ENCODE assay signal across 12 mouse cellular contexts in genomic region chr1:90275786-90276520, GRCm38 (mm10).
DNase-seq lines count a peak whose midpoint lies in the region; ATAC-seq and TF ChIP-seq lines count a peak whose summit lies in the region.
"Had no signal": no experiment of that assay in that cellular context is flagged by ENCODE, and none has a peak within 500 bp of the region (broad histone marks: within the 10 kb centered on the region; RNA-seq: fewer than 3 reads in every experiment).

No protein-coding gene starts in this region.

- H3K4me3 ChIP-seq in layer of hippocampus, adult 2 months: no peak overlapping the region
- H3K4me3 ChIP-seq in embryonic facial prominence, embryonic 14.5 days (ENCODE audit: low read depth, low read length): no peak overlapping the region
- peak overlapping the region; percentile 12; the same call in 1 of the 2 replicates for H3K4me3 ChIP-seq in liver, embryonic 12.5 days
- H3K4me3 ChIP-seq in intestine, postnatal 0 days (ENCODE audit: low read depth, low read length): no peak overlapping the region

- peak; percentile 54 to 76 for DNase-seq in layer of hippocampus, adult 2 months (ENCODE audit: low spot score in 2 of 2)
- DNase-seq in layer of hippocampus, adult 9-10 months (ENCODE audit: low spot score): no peak
- DNase-seq in NIH3T3 (ENCODE audit: low read depth): peak; percentile 54
- DNase-seq in embryonic facial prominence, embryonic 14.5 days (ENCODE audit: low spot score): no peak
- DNase-seq in cerebellum, adult 11-12 months: no peak
- DNase-seq in cerebellum, adult 11 months: no peak
- DNase-seq: heart, postnatal 36 days; kidney, adult 18-20 months; thymus, postnatal 4 days had no signal

- no peaks in the 10 kb centered on the region for H3K36me3 ChIP-seq in embryonic facial prominence, embryonic 14.5 days (ENCODE audit: control insufficient read depth, insufficient read depth, low read length)
- H3K36me3 ChIP-seq in liver, embryonic 12.5 days: no peaks in the 10 kb centered on the region
- H3K36me3 ChIP-seq in intestine, postnatal 0 days (ENCODE audit: control insufficient read depth, insufficient read depth): no peaks in the 10 kb centered on the region

- no peak overlapping the region; the same call in 1 of the 2 replicates for H3K27ac ChIP-seq in layer of hippocampus, adult 2 months
- 0 out of 2 replicates have a peak overlapping the region, but pooled peaks have one; percentile 15 for H3K27ac ChIP-seq in embryonic facial prominence, embryonic 14.5 days (replicated peaks; ENCODE audit: low read depth, low read length)
- H3K27ac ChIP-seq in liver, embryonic 12.5 days: peak overlapping the region; percentile 85
- H3K27ac ChIP-seq in intestine, postnatal 0 days (ENCODE audit: low read depth, low read length): no peak overlapping the region

- 82% methylated on average over 16 of the region's 16 CpGs for WGBS in embryonic facial prominence, embryonic 14.5 days
- WGBS in liver, embryonic 12.5 days (ENCODE audit: insufficient replicate concordance): 79% methylated on average over 16 of the region's 16 CpGs
- 85% methylated on average over 16 of the region's 16 CpGs for WGBS in intestine, postnatal 0 days

- no peak overlapping the region for H3K9ac ChIP-seq in embryonic facial prominence, embryonic 14.5 days (ENCODE audit: low read depth, low read length)
- H3K9ac ChIP-seq in liver, embryonic 12.5 days: peak overlapping the region; percentile 62
- H3K9ac ChIP-seq in intestine, postnatal 0 days (ENCODE audit: low read depth, low read length): no peak overlapping the region

- no peak overlapping the region for H3K4me2 ChIP-seq in embryonic facial prominence, embryonic 14.5 days (ENCODE audit: low read depth, low read length)
- peak overlapping the region; percentile 44 for H3K4me2 ChIP-seq in liver, embryonic 12.5 days
- H3K4me2 ChIP-seq in intestine, postnatal 0 days (replicated peaks; ENCODE audit: low read depth): no peak overlapping the region
- H3K4me2 ChIP-seq: midbrain, embryonic 11.5 days had no signal

- peaks cover 40% of the 10 kb centered on the region for H3K4me1 ChIP-seq in embryonic facial prominence, embryonic 14.5 days (ENCODE audit: control insufficient read depth, insufficient read depth, low read length)
- peaks cover 59% of the 10 kb centered on the region for H3K4me1 ChIP-seq in liver, embryonic 12.5 days
- no peaks in the 10 kb centered on the region for H3K4me1 ChIP-seq in intestine, postnatal 0 days (replicated peaks; ENCODE audit: control insufficient read depth, insufficient read depth, low read length)

- no peak for TF ChIP-seq CTCF in layer of hippocampus, adult 2 months (conservative IDR thresholded peaks at IDR 0.05)
- TF ChIP-seq CTCF in intestine, postnatal 0 days (IDR thresholded peaks at IDR 0.05; ENCODE audit: low read depth): no peak

- H3K9me3 ChIP-seq in embryonic facial prominence, embryonic 14.5 days (ENCODE audit: control insufficient read depth, low read length): no peaks in the 10 kb centered on the region
- 0 out of 2 replicates have a peak, but pooled peaks cover 4% of the 10 kb centered on the region for H3K9me3 ChIP-seq in liver, embryonic 12.5 days (replicated peaks)
- H3K9me3 ChIP-seq in intestine, postnatal 0 days (ENCODE audit: control insufficient read depth): no peaks in the 10 kb centered on the region

- no peak for ATAC-seq in embryonic facial prominence, embryonic 14.5 days (ENCODE audit: low read depth)
- peak; percentile 34; the same call in 1 of the 2 replicates for ATAC-seq in liver, embryonic 12.5 days
- no peak for ATAC-seq in intestine, postnatal 0 days

- no peaks in the 10 kb centered on the region for H3K27me3 ChIP-seq in embryonic facial prominence, embryonic 14.5 days (replicated peaks; ENCODE audit: control insufficient read depth, insufficient read depth, low read length)
- H3K27me3 ChIP-seq in liver, embryonic 12.5 days (replicated peaks): peaks cover 9% of the 10 kb centered on the region; the same call in 1 of the 2 replicates
- no peaks in the 10 kb centered on the region for H3K27me3 ChIP-seq in intestine, postnatal 0 days (replicated peaks; ENCODE audit: control insufficient read depth, insufficient read depth, low read length)

Comparison
In these comparisons a context has a peak if more than half of its experiments do, and no peak if none do; other contexts are left out.
1. DNase-seq: peak in layer of hippocampus, adult 2 months (2 of 2) and NIH3T3 (single experiment); none in layer of hippocampus, adult 9-10 months (single experiment), embryonic facial prominence, embryonic 14.5 days (single experiment), cerebellum, adult 11-12 months (single experiment) and cerebellum, adult 11 months (single experiment).
2. H3K27ac ChIP-seq: peak in embryonic facial prominence, embryonic 14.5 days (single experiment) and liver, embryonic 12.5 days (single experiment); none in layer of hippocampus, adult 2 months (single experiment) and intestine, postnatal 0 days (single experiment).